Mouse (Mus musculus): ENCODE data around the gene Msi1. TPM values are rescaled to one million over a fixed set of nuclear protein-coding genes. Genes with fewer than 3 reads are reported as not detected.
"Not testable (repeated sequence)": the region's sequence is repeated elsewhere in the genome, so short reads cannot be mapped to it uniquely, and the experiment has no call there.

Gene Msi1
- polyA plus RNA-seq, 1 experiment from 2014 or later, result 52.4 TPM

DNA sequence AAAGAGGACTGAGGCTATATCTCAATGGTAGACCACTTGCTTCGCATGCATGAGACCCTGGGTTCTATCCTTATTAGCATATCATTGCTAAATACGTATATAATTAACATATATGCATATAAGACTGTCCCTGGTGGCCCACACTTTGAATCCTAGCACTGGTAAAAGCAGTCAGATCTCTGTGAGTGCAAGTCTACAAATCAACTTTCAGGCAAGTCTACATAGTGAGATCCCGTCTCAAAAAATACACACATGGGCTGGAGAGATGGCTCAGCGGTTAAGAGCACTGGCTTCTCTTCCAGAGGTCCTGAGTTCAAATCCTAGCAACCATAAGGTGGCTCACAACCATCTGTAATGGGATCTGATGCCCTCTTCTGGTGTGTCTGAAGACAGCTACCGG lies 61.7 kb downstream of the Msi1 start:
- no peak for DNase-seq (ENCODE audit: low spot score)
- peaks cover 5% of the 10 kb centered on the region; the same call in 1 of the 2 replicates for H3K4me1 ChIP-seq (ENCODE audit: control insufficient read depth, insufficient read depth, low read length)
- WGBS, result 40% methylated on average over 5 of the region's 5 CpGs
- no peak overlapping the region for H3K27ac ChIP-seq (replicated peaks; ENCODE audit: low read depth, low read length)
- no peaks in the 10 kb centered on the region for H3K36me3 ChIP-seq (replicated peaks; ENCODE audit: control insufficient read depth, insufficient read depth, low read depth, low read length)
- H3K4me2 ChIP-seq (ENCODE audit: low read depth, low read length), result no peak overlapping the region
- no peaks in the 10 kb centered on the region for H3K9me3 ChIP-seq (replicated peaks; ENCODE audit: control insufficient read depth, low read length)
- H3K4me3 ChIP-seq (ENCODE audit: low read depth, low read length), result no peak overlapping the region
- H3K9ac ChIP-seq (replicated peaks; ENCODE audit: low read length), result no peak overlapping the region
- ATAC-seq (replicated peaks; ENCODE audit: insufficient number of reproducible peaks, low FRiP score, low TSS enrichment, low read depth), result no peak
- no peaks in the 10 kb centered on the region for H3K27me3 ChIP-seq (ENCODE audit: control insufficient read depth, insufficient read depth, low read length)

GRCm38 (mm10) chr5:115491771-115492322 lies 62.4 kb downstream of the Msi1 start:
- WGBS, result 8% methylated on average over 28 of the region's 28 CpGs
- DNase-seq (ENCODE audit: low spot score) (no peak), ATAC-seq (replicated peaks; ENCODE audit: insufficient number of reproducible peaks, low FRiP score, low TSS enrichment, low read depth) (no peak)
- Histone ChIP-seq H3K4me1 (ENCODE audit: control insufficient read depth, insufficient read depth, low read length) (peaks cover 5% of the 10 kb centered on the region; the same call in 1 of the 2 replicates), H3K27ac (replicated peaks; ENCODE audit: low read depth, low read length) (no peak overlapping the region), H3K9me3 (replicated peaks; ENCODE audit: control insufficient read depth, low read length) (no peaks in the 10 kb centered on the region), H3K27me3 (ENCODE audit: control insufficient read depth, insufficient read depth, low read length) (no peaks in the 10 kb centered on the region), H3K4me3 (ENCODE audit: low read depth, low read length) (0 out of 2 replicates have a peak overlapping the region, but pooled peaks have one; percentile 4), H3K36me3 (replicated peaks; ENCODE audit: control insufficient read depth, insufficient read depth, low read depth, low read length) (no peaks in the 10 kb centered on the region), H3K4me2 (ENCODE audit: low read depth, low read length) (peak overlapping the region; percentile 45), H3K9ac (replicated peaks; ENCODE audit: low read length) (no peak overlapping the region)

- no peaks in the 10 kb centered on the region for H3K9me3 ChIP-seq (replicated peaks; ENCODE audit: control insufficient read depth, low read length)
- ATAC-seq (replicated peaks; ENCODE audit: insufficient number of reproducible peaks, low FRiP score, low TSS enrichment, low read depth) (no peak), DNase-seq (ENCODE audit: low spot score) (no peak)
- H3K4me1 ChIP-seq (ENCODE audit: control insufficient read depth, insufficient read depth, low read length), result peaks cover 5% of the 10 kb centered on the region; the same call in 1 of the 2 replicates
- WGBS, result 67% methylated on average over 6 of the region's 6 CpGs
- no peak overlapping the region for H3K4me3 ChIP-seq (ENCODE audit: low read depth, low read length)
- no peak overlapping the region for H3K27ac ChIP-seq (replicated peaks; ENCODE audit: low read depth, low read length)
- no peak overlapping the region for H3K9ac ChIP-seq (replicated peaks; ENCODE audit: low read length)
- no peaks in the 10 kb centered on the region for H3K36me3 ChIP-seq (replicated peaks; ENCODE audit: control insufficient read depth, insufficient read depth, low read depth, low read length)
- no peaks in the 10 kb centered on the region for H3K27me3 ChIP-seq (ENCODE audit: control insufficient read depth, insufficient read depth, low read length)
- no peak overlapping the region for H3K4me2 ChIP-seq (ENCODE audit: low read depth, low read length)
These were observed 63.4 kb downstream of the Msi1 start for GRCm38 (mm10) chr5:115492711-115493335.

DNA sequence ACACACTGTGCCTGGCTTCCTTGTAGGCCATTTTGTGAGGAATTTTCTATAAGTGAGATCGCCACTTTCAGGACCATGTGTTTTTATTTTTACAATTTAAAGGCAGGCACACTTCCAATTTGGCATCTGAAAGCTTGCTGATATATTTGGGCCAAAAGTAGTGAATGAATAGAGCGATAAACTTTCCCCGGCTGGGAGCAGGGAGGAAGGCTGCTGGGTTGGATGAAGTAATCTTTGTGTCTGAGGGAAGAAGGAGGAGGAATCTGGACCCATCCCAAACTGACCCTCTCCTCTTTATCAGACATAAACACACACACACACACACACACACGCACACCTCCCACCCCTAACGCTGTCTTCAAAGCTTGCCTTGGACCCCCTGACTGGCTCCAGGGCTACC lies 64.0 kb downstream of the Msi1 start:
- no peak for ATAC-seq (replicated peaks; ENCODE audit: insufficient number of reproducible peaks, low FRiP score, low TSS enrichment, low read depth)
- Histone ChIP-seq H3K9ac (replicated peaks; ENCODE audit: low read length) (no peak overlapping the region; the same call in 1 of the 2 replicates), H3K27ac (replicated peaks; ENCODE audit: low read depth, low read length) (no peak overlapping the region), H3K4me3 (ENCODE audit: low read depth, low read length) (no peak overlapping the region), H3K9me3 (replicated peaks; ENCODE audit: control insufficient read depth, low read length) (no peaks in the 10 kb centered on the region), H3K36me3 (replicated peaks; ENCODE audit: control insufficient read depth, insufficient read depth, low read depth, low read length) (no peaks in the 10 kb centered on the region), H3K4me1 (ENCODE audit: control insufficient read depth, insufficient read depth, low read length) (peaks cover 5% of the 10 kb centered on the region; the same call in 1 of the 2 replicates), H3K4me2 (ENCODE audit: low read depth, low read length) (no peak overlapping the region), H3K27me3 (ENCODE audit: control insufficient read depth, insufficient read depth, low read length) (no peaks in the 10 kb centered on the region)
- no peak for DNase-seq (ENCODE audit: low spot score)
- 37% methylated on average over 5 of the region's 5 CpGs for WGBS

GRCm38 (mm10) chr5:115495618-115496017 lies 66.2 kb downstream of the Msi1 start:
- H3K9me3 ChIP-seq (replicated peaks; ENCODE audit: control insufficient read depth, low read length); H3K4me1 ChIP-seq (ENCODE audit: control insufficient read depth, insufficient read depth, low read length); H3K27me3 ChIP-seq (ENCODE audit: control insufficient read depth, insufficient read depth, low read length); DNase-seq (ENCODE audit: low spot score); H3K4me3 ChIP-seq (ENCODE audit: low read depth, low read length); H3K4me2 ChIP-seq (ENCODE audit: low read depth, low read length); H3K9ac ChIP-seq (replicated peaks; ENCODE audit: low read length); H3K27ac ChIP-seq (replicated peaks; ENCODE audit: low read depth, low read length); ATAC-seq (replicated peaks; ENCODE audit: insufficient number of reproducible peaks, low FRiP score, low TSS enrichment, low read depth); H3K36me3 ChIP-seq (replicated peaks; ENCODE audit: control insufficient read depth, insufficient read depth, low read depth, low read length): not testable (repeated sequence)
- 74% methylated on average over 3 of the region's 3 CpGs for WGBS

GRCm38 (mm10) chr5:115497033-115497432 lies 67.6 kb downstream of the Msi1 start:
- ATAC-seq (replicated peaks; ENCODE audit: insufficient number of reproducible peaks, low FRiP score, low TSS enrichment, low read depth) (no peak), DNase-seq (ENCODE audit: low spot score) (no peak)
- H3K4me2 ChIP-seq (ENCODE audit: low read depth, low read length), result no peak overlapping the region
- H3K9me3 ChIP-seq (replicated peaks; ENCODE audit: control insufficient read depth, low read length), result no peaks in the 10 kb centered on the region
- WGBS, result 81% methylated on average over 7 of the region's 7 CpGs
- H3K27me3 ChIP-seq (ENCODE audit: control insufficient read depth, insufficient read depth, low read length), result no peaks in the 10 kb centered on the region
- H3K36me3 ChIP-seq (replicated peaks; ENCODE audit: control insufficient read depth, insufficient read depth, low read depth, low read length), result no peaks in the 10 kb centered on the region
- H3K4me3 ChIP-seq (ENCODE audit: low read depth, low read length), result no peak overlapping the region
- no peak overlapping the region for H3K27ac ChIP-seq (replicated peaks; ENCODE audit: low read depth, low read length)
- H3K4me1 ChIP-seq (ENCODE audit: control insufficient read depth, insufficient read depth, low read length), result peaks cover under 1% of the 10 kb centered on the region; the same call in 1 of the 2 replicates
- H3K9ac ChIP-seq (replicated peaks; ENCODE audit: low read length), result no peak overlapping the region

- Histone ChIP-seq H3K27ac (replicated peaks; ENCODE audit: low read depth, low read length) (no peak overlapping the region), H3K9ac (replicated peaks; ENCODE audit: low read length) (no peak overlapping the region), H3K9me3 (replicated peaks; ENCODE audit: control insufficient read depth, low read length) (no peaks in the 10 kb centered on the region), H3K4me2 (ENCODE audit: low read depth, low read length) (no peak overlapping the region), H3K4me1 (ENCODE audit: control insufficient read depth, insufficient read depth, low read length) (no peaks in the 10 kb centered on the region), H3K36me3 (replicated peaks; ENCODE audit: control insufficient read depth, insufficient read depth, low read depth, low read length) (no peaks in the 10 kb centered on the region), H3K4me3 (ENCODE audit: low read depth, low read length) (no peak overlapping the region), H3K27me3 (ENCODE audit: control insufficient read depth, insufficient read depth, low read length) (no peaks in the 10 kb centered on the region)
- ATAC-seq (replicated peaks; ENCODE audit: insufficient number of reproducible peaks, low FRiP score, low TSS enrichment, low read depth), result no peak
- DNase-seq (ENCODE audit: low spot score), result no peak
- WGBS, result 54% methylated on average over 9 of the region's 9 CpGs
These were observed 69.2 kb downstream of the Msi1 start for GRCm38 (mm10) chr5:115498307-115499240.
